Mouse (Mus musculus) CH12.LX (cell line): ENCODE results near the gene Fam117a. TPM values are rescaled to one million over a fixed set of nuclear protein-coding genes. Genes with fewer than 3 reads are reported as not detected.

Experiments used
- DNase-seq: peaks from one replicate; pipeline ENCODE4 v3.0.0-alpha.2; 2013; ENCODE audit errors: extremely low read depth
- H3K27ac ChIP-seq: 2 replicates; pipeline ENCODE4 v1.5.1; 2012; ENCODE audit warnings: low read depth, mild to moderate bottlenecking, control low read depth, moderate library complexity; ENCODE audit not compliant: insufficient read depth
- H3K27me3 ChIP-seq: replicated peaks from 2 replicates; pipeline ENCODE3; 2012; ENCODE audit warnings: inconsistent platforms
- H3K36me3 ChIP-seq, 2 experiments: replicated peaks in 1 of 2; 2 replicates each; pipeline versions ENCODE3 to v1.6.1; 2012; ENCODE audit warnings: inconsistent platforms in 1 of 2, low read length in 1 of 2, mild to moderate bottlenecking in 1 of 2, mixed read lengths in 1 of 2, moderate library complexity in 1 of 2; ENCODE audit not compliant: control insufficient read depth in 1 of 2, insufficient read depth in 1 of 2
- H3K4me1 ChIP-seq, 2 experiments: 2 replicates each; pipeline ENCODE4 v1.6.1; 2012; ENCODE audit warnings: inconsistent platforms in 1 of 2, moderate library complexity in 1 of 2; ENCODE audit not compliant: insufficient read depth in 2 of 2, control insufficient read depth in 1 of 2
- H3K4me2 ChIP-seq: 2 replicates; pipeline ENCODE4 v1.6.1; 2012; ENCODE audit warnings: low read depth, mild to moderate bottlenecking, control low read depth; ENCODE audit not compliant: poor library complexity, insufficient read depth, severe bottlenecking
- H3K4me3 ChIP-seq, 3 experiments: fragments of 150-350 bp in 1 of 3; sonication (generic) in 1 of 3; replicated peaks in 1 of 3; 2 replicates each; pipeline versions ENCODE3 to v1.5.1; 2011 to 2012; ENCODE audit warnings: low read depth in 2 of 3, low read length in 2 of 3, mild to moderate bottlenecking in 2 of 3, moderate library complexity in 2 of 3, control low read depth in 1 of 3, improper control_type of control experiment in 1 of 3, inconsistent platforms in 1 of 3, mixed read lengths in 1 of 3; ENCODE audit not compliant: poor library complexity in 1 of 3
- H3K79me2 ChIP-seq: replicated peaks from 2 replicates; pipeline ENCODE4 v1.6.1; 2012; ENCODE audit warnings: mild to moderate bottlenecking, moderate library complexity; ENCODE audit not compliant: control insufficient read depth, poor library complexity, insufficient read depth, severe bottlenecking; ENCODE audit errors: extremely low read depth
- H3K9ac ChIP-seq: 2 replicates; pipeline ENCODE4 v1.6.1; 2012; ENCODE audit warnings: low read depth, mild to moderate bottlenecking, control low read depth, moderate library complexity; ENCODE audit not compliant: insufficient read depth
- H3K9me3 ChIP-seq: replicated peaks from 2 replicates; pipeline ENCODE3; 2012; ENCODE audit warnings: low read length, inconsistent platforms, mixed read lengths
- BHLHE40 ChIP-seq: IDR thresholded peaks from 2 replicates; pipeline ENCODE4 v1.6.1; 2011; ENCODE audit warnings: mild to moderate bottlenecking, low read depth, low read length, improper control_type of control experiment
- CHD1 ChIP-seq: IDR thresholded peaks from 2 replicates; pipeline ENCODE4 v1.6.1; 2012; ENCODE audit warnings: low read depth, low read length, improper control_type of control experiment, inconsistent platforms
- CTCF ChIP-seq, 2 experiments: IDR thresholded peaks in 1 of 2; conservative IDR thresholded peaks in 1 of 2; 2 replicates each; pipeline ENCODE4 v1.5.1; 2011 to 2012; ENCODE audit warnings: low read depth in 2 of 2, low read length in 2 of 2, improper control_type of control experiment in 1 of 2, inconsistent platforms in 1 of 2, mild to moderate bottlenecking in 1 of 2, moderate library complexity in 1 of 2
- ELF1 ChIP-seq: IDR thresholded peaks from 2 replicates; pipeline ENCODE4 v1.6.1; 2014; ENCODE audit warnings: low read depth, mild to moderate bottlenecking, inconsistent platforms, low read length, improper control_type of control experiment
- GABPA ChIP-seq: IDR thresholded peaks from 2 replicates; pipeline ENCODE4 v1.6.1; 2012; ENCODE audit warnings: low read depth, low read length, improper control_type of control experiment, inconsistent platforms; ENCODE audit not compliant: insufficient replicate concordance
- MAFK ChIP-seq: IDR thresholded peaks from 2 replicates; pipeline ENCODE4 v1.6.1; 2011; ENCODE audit warnings: low read length, improper control_type of control experiment; ENCODE audit not compliant: insufficient replicate concordance
- MAX ChIP-seq: IDR thresholded peaks from 2 replicates; pipeline ENCODE4 v1.6.1; 2011; ENCODE audit warnings: low read length, improper control_type of control experiment
- POLR2A ChIP-seq: IDR thresholded peaks from 2 replicates; pipeline ENCODE4 v1.6.1; 2011; ENCODE audit warnings: low read depth, mild to moderate bottlenecking, improper control_type of control experiment, low read length
- POLR2AphosphoS2 ChIP-seq: IDR thresholded peaks from 2 replicates; pipeline ENCODE4 v1.6.1; 2011; ENCODE audit warnings: low read depth, low read length, improper control_type of control experiment
- RAD21 ChIP-seq: IDR thresholded peaks from 2 replicates; pipeline ENCODE4 v1.6.1; 2011; ENCODE audit warnings: low read depth, mild to moderate bottlenecking, low read length, improper control_type of control experiment, moderate library complexity
- RCOR1 ChIP-seq: conservative IDR thresholded peaks from 2 replicates; pipeline ENCODE4 v1.6.1; 2012; ENCODE audit warnings: low read depth, mild to moderate bottlenecking, inconsistent platforms, low read length, improper control_type of control experiment
- SMC3 ChIP-seq: IDR thresholded peaks from 2 replicates; pipeline ENCODE4 v1.6.1; 2011; ENCODE audit warnings: low read depth, low read length, improper control_type of control experiment
- TBP ChIP-seq: conservative IDR thresholded peaks from 2 replicates; pipeline ENCODE4 v1.6.1; 2011; ENCODE audit warnings: low read depth, low read length, improper control_type of control experiment
- USF1 ChIP-seq: IDR thresholded peaks from 2 replicates; pipeline ENCODE4 v1.6.1; 2014; ENCODE audit warnings: low read depth, mild to moderate bottlenecking, inconsistent platforms, low read length, improper control_type of control experiment
- USF2 ChIP-seq: conservative IDR thresholded peaks from 2 replicates; pipeline ENCODE4 v1.6.1; 2011; ENCODE audit warnings: low read depth, low read length, improper control_type of control experiment
- dilution Hi-C: fragments of 300-500 bp; cut with MboI; formaldehyde crosslinking; loops from 2 replicates; pipeline ENCODE4 v1.14.3; 2020; ENCODE audit warnings: low sequenced_read_pairs; ENCODE audit not compliant: extremely low pct_unique_long_range_greater_than_20kb, extremely low pct_ligation_motif_present
- in situ Hi-C: fragments of 300-500 bp; cut with MboI; formaldehyde crosslinking; loops from 3 replicates; pipeline ENCODE4 v1.14.3; 2019; ENCODE audit warnings: low sequenced_read_pairs, low pct_ligation_motif_present, low pct_unique_long_range_greater_than_20kb, mixed read lengths
- polyA plus RNA-seq: library from polyadenylated mRNA; unstranded; fragments of >175 nt; gene quantifications from 2 replicates; pipeline ENCODE4 v1.2.1, GENCODE M21; 2012; ENCODE audit warnings: low read depth; ENCODE audit not compliant: insufficient read length
- total RNA-seq, 2 experiments: library from RNA; depleted of rRNA; stranded (reverse); fragments of 300-350 nt in 1 of 2; fragments of >200 nt in 1 of 2; gene quantifications; 2 replicates each; pipeline ENCODE4 v1.2.3; 2012 to 2014

Gene Fam117a
- total and polyA plus RNA-seq, 3 experiments, result 0.54 to 2.2 (median 0.91) TPM

GRCm38 (mm10) chr11:95397843-95398835, 61.3 kb downstream of the Fam117a start (continued):
- TF ChIP-seq ELF1 (peak; percentile 59), MAX (no peak), RAD21 (peak; percentile 96), BHLHE40 (no peak), RCOR1 (no peak), CHD1 (no peak), CTCF (conservative IDR thresholded peaks at IDR 0.05 in 1 of 2, IDR thresholded peaks at IDR 0.05 in 1 of 2; ENCODE audit: low read depth in 2 of 2, low read length in 2 of 2) (peak; percentile 99 to 100), POLR2AphosphoS2 (no peak)

- Histone ChIP-seq H3K27me3 (peaks cover 44% of the 10 kb centered on the region), H3K4me3 (no peak overlapping the region), H3K9me3 (no peaks in the 10 kb centered on the region), H3K4me2 (no peak overlapping the region), H3K4me1 (peaks cover 6 to 8% of the 10 kb centered on the region in 2 experiments), H3K36me3 (no peaks in the 10 kb centered on the region), H3K27ac (no peak overlapping the region), H3K9ac (no peak overlapping the region), H3K79me2 (no peaks in the 10 kb centered on the region)
- in situ Hi-C loops (loop anchor here (5.0 to 25.0 kb wide), 2 partner anchors 118 to 263 kb away; partner anchors contain the start of gene Phb), dilution Hi-C loops (no loop called here)
- TF ChIP-seq MAFK (peak; percentile 78; the same call in 1 of the 2 replicates), SMC3 (no peak)
- DNase-seq, result no peak
Observed at GRCm38 (mm10) chr11:95399520-95400020, 62.8 kb downstream of the Fam117a start.

- Histone ChIP-seq H3K27me3 (peaks cover 46% of the 10 kb centered on the region), H3K79me2 (no peaks in the 10 kb centered on the region), H3K27ac (no peak overlapping the region), H3K9me3 (no peaks in the 10 kb centered on the region), H3K9ac (no peak overlapping the region), H3K4me1 (peaks cover 6 to 8% of the 10 kb centered on the region in 2 experiments), H3K36me3 (no peaks in the 10 kb centered on the region), H3K4me2 (no peak overlapping the region), H3K4me3 (no peak overlapping the region)
- DNase-seq, result no peak
- no peak for TF ChIP-seq RAD21
- TF ChIP-seq POLR2A, result no peak
- TF ChIP-seq USF1, result no peak
- no peak for TF ChIP-seq POLR2AphosphoS2
- no peak for TF ChIP-seq CTCF (conservative IDR thresholded peaks at IDR 0.05 in 1 of 2, IDR thresholded peaks at IDR 0.05 in 1 of 2; ENCODE audit: low read depth in 2 of 2, low read length in 2 of 2)
- TF ChIP-seq USF2, result no peak
- no peak for TF ChIP-seq TBP
- no peak for TF ChIP-seq GABPA
- dilution Hi-C loops (no loop called here), in situ Hi-C loops (no loop called here)
Observed at GRCm38 (mm10) chr11:95401568-95401967, 64.8 kb downstream of the Fam117a start.
